Mouse (Mus musculus): Measurements from ENCODE around the gene Olfr1034.
"Not testable (repeated sequence)": the region's sequence is repeated elsewhere in the genome, so short reads cannot be mapped to it uniquely, and the experiment has no call there.

The Olfr1034 gene

DNA sequence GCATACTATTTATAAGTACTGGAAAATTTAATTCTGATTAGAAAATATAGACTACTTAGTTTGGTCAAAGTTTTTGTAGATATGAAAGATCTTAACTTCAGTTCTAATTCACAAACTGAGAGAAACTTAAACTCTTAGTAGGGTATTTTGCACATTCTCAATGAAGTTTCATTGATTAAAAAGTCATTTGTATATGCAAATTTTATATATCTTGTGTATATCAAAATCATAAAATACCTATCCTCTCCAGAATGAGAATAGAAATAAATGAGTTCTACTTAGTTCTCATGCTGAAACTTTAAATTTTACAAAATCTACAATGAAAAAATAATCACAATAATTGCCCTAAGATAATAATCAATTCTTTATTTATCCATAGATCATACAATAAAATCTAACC, at the start of gene Olfr1034:
Gene Olfr1034, plus strand, starts transcription at position 301 of the 400 bp plus-strand sequence.
- no peak for DNase-seq (ENCODE audit: low spot score in 2 of 2)

DNA sequence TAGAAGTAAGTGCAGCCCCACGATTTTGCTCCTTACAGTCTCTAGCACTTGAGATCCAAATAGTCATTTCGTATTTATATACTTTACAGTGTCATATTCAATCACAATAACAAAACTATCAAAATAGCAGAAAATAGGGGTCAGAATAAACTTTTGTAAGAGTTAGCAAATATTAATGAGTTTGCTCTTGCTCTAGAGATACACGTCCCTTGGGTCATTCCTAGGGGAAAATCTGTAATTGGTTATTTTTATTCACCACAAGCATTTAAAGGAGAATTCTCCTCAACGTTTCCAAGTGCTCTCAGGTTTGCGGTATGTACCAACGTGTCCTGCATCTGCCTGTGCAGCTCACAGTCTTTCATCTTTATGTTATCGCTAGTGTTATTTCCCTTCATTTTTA, 40.4 kb upstream of the Olfr1034 start, which contains the start of gene Olfr1032:
Gene Olfr1032, plus strand, starts transcription at position 301 of the 400 bp plus-strand sequence.
- no peak for DNase-seq (ENCODE audit: low spot score in 2 of 2)

DNA sequence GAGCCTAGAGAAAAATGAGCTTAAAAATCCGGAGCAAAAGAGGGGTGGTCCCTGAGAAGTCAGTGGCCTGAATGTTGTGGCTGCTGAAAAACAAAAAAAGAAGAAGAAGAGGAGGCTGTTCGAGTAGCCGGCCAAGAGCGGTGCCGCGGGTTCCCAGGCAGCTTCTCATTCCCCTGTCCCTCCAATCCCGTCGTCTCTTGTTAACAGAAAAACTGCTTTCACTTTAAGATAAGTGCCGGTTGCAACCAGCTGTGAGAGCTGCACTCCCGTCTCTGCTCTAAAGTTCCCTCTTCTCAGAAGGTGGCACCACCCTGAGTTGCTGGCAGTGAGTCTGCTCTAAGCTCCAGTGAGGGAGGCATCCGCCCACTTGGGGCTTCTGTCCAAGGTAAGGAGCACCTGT, 25.3 kb upstream of the Olfr1034 start, which contains the start of gene Olfr1033:
Gene Olfr1033, plus strand, starts transcription at position 228 of the 400 bp plus-strand sequence.
- DNase-seq (ENCODE audit: low spot score in 2 of 2) = not testable (repeated sequence)

GRCm38 (mm10) chr2:86021518-86021917, 24.1 kb upstream of the Olfr1034 start:
- not testable (repeated sequence) for DNase-seq (ENCODE audit: low spot score in 2 of 2)

DNA sequence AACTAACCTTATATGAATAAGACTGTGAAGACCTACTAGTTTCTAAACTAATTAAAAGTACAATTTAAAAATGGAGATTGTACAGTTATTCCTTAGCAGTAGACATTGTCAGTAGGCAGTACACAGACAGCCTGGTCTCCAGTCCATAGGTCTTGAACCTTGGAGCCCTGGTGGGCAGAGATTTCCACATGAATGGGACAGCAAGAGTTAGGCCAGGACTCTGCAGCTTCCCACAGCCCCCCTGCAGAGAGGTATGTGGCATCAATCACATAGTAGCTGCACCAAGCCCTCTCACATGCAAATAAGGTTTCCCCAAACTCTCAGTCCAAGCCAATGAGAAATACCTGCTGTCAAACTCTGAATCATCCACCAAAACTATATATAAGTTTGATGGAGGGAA, 5.1 kb downstream of the Olfr1034 start:
- not testable (repeated sequence) for DNase-seq (ENCODE audit: low spot score in 2 of 2)

GRCm38 (mm10) chr2:86063766-86064165, 18.1 kb downstream of the Olfr1034 start:
- not testable (repeated sequence) for DNase-seq (ENCODE audit: low spot score in 2 of 2)

- no peak for DNase-seq (ENCODE audit: low spot score in 2 of 2)
Observed at GRCm38 (mm10) chr2:86070189-86070588, 24.5 kb downstream of the Olfr1034 start.

- DNase-seq (ENCODE audit: low spot score in 2 of 2) = not testable (repeated sequence)
Observed at GRCm38 (mm10) chr2:86073692-86074091, 28.0 kb downstream of the Olfr1034 start, which contains the start of gene Olfr1036. Gene Olfr1036 (plus strand): TSS chr2:86073992.

DNA sequence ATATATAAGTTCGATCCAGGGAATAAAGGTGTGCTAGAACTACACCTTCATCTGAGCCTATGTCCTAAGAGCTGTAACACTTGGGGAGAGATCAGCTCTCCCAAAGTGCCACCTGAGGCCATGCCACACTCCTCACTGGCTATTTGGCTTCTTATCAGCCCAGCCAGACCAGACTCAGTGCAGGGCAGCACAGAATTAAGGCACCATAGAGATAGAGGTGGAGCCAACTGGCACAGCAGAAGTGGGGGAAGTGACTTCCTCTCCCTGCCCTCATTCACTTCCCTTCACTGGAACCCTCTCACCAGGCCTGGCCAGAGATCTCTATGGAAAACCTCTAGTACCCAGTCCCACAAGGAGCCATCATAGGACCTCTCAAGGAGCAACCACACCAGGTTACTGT, 34.8 kb downstream of the Olfr1034 start:
- DNase-seq (ENCODE audit: low spot score in 2 of 2) = not testable (repeated sequence)

GRCm38 (mm10) chr2:86087285-86087684, 41.6 kb downstream of the Olfr1034 start, which contains the start of gene Olfr1037:
Gene Olfr1037 (minus strand): TSS chr2:86087385.
- DNase-seq (ENCODE audit: low spot score in 2 of 2) = no peak

All from thymus, postnatal 10 days (tissue).